Mouse (Mus musculus) thymus, adult 2 months (tissue): ENCODE data around the gene Ccl28. TPM values are rescaled to one million over a fixed set of nuclear protein-coding genes. Genes with fewer than 3 reads are reported as not detected.
"Not testable (repeated sequence)": the region's sequence is repeated elsewhere in the genome, so short reads cannot be mapped to it uniquely, and the experiment has no call there.

Experiments used
- DNase-seq: peaks from one replicate; pipeline ENCODE4 v3.0.0; 2021
- H3K27ac ChIP-seq: fragments of 200-500 bp; 2 replicates; pipeline ENCODE4 v1.5.1; 2012; ENCODE audit warnings: low read length, control low read depth; ENCODE audit not compliant: control insufficient read depth, insufficient read depth
- H3K27me3 ChIP-seq: fragments of 200-500 bp; 2 replicates; pipeline ENCODE4 v1.6.1; 2012; ENCODE audit warnings: mild to moderate bottlenecking, low read length, moderate library complexity, mixed read lengths; ENCODE audit not compliant: control insufficient read depth, insufficient read depth
- H3K36me3 ChIP-seq: fragments of 200-500 bp; 2 replicates; pipeline ENCODE4 v1.6.1; 2012; ENCODE audit warnings: mild to moderate bottlenecking, low read length, moderate library complexity; ENCODE audit not compliant: control insufficient read depth, insufficient read depth
- H3K4me1 ChIP-seq: fragments of 200-500 bp; replicated peaks from 2 replicates; pipeline ENCODE4 v1.6.1; 2012; ENCODE audit warnings: low read length; ENCODE audit not compliant: control insufficient read depth, insufficient read depth
- H3K4me3 ChIP-seq: fragments of 200-500 bp; 2 replicates; pipeline ENCODE4 v1.5.1; 2012; ENCODE audit warnings: mild to moderate bottlenecking, low read length, control low read depth, moderate library complexity; ENCODE audit not compliant: control insufficient read depth, insufficient read depth
- CTCF ChIP-seq: fragments of 200-500 bp; IDR thresholded peaks from 2 replicates; pipeline ENCODE4 v1.5.1; 2012; ENCODE audit warnings: mild to moderate bottlenecking, control low read depth, low read length, moderate library complexity, borderline replicate concordance; ENCODE audit not compliant: control insufficient read depth, poor library complexity, insufficient read depth; ENCODE audit errors: extremely low read depth
- POLR2A ChIP-seq: fragments of 200-500 bp; IDR thresholded peaks from 2 replicates; pipeline ENCODE4 v1.6.1; 2012; ENCODE audit warnings: mild to moderate bottlenecking, low read length, control low read depth, moderate library complexity; ENCODE audit not compliant: control insufficient read depth, poor library complexity, insufficient read depth; ENCODE audit errors: extremely low read depth
- WGBS: fragments of 180-500 bp; shearing (Covaris S2); methylation state at CpG from one replicate; pipeline ENCODE4 v1.1.7; 2018; 5-methylcytosine and 5-hydroxymethylcytosine counted together
- polyA plus RNA-seq: library from polyadenylated mRNA; depleted of rRNA; stranded (reverse); fragments of >200 nt; gene quantifications from 2 replicates; pipeline ENCODE4 v1.2.3, GENCODE M21; 2012

Ccl28 gene
- polyA plus RNA-seq, 1 experiment = 0.09 TPM

- WGBS = 38% methylated on average over 15 of the region's 15 CpGs
- H3K4me1 ChIP-seq = 0 out of 2 replicates have a peak, but pooled peaks cover 5% of the 10 kb centered on the region
These were observed 25.5 kb downstream of the Ccl28 start for GRCm38 (mm10) chr13:119648891-119649698.

DNA sequence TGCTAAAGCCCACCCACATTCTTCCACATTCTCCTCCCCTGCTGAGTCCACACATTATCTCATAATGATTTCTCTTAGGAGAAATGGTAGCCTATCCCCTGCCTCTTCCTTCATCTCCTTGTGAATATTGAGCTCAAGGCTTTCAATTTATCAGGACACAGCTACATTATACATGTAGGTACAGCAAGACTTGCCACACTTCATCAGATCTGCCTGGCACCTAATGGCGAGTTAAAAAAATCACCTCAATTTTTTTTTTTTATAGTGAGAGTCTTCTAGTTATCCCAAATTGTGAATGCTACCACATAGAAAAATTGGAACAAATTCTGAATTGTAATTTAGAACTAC lies 26.1 kb downstream of the Ccl28 start:
- no peak for DNase-seq
- Histone ChIP-seq H3K4me3 (no peak overlapping the region), H3K27me3 (no peaks in the 10 kb centered on the region), H3K36me3 (no peaks in the 10 kb centered on the region), H3K27ac (no peak overlapping the region), H3K4me1 (0 out of 2 replicates have a peak, but pooled peaks cover 5% of the 10 kb centered on the region)
- 86% methylated on average over 1 of the region's 1 CpGs for WGBS
- TF ChIP-seq CTCF = no peak
- no peak for TF ChIP-seq POLR2A

More at GRCm38 (mm10) chr13:119648891-119649698, 25.5 kb downstream of the Ccl28 start:
- no peaks in the 10 kb centered on the region for H3K36me3 ChIP-seq
- H3K27me3 ChIP-seq = no peaks in the 10 kb centered on the region
- no peak overlapping the region for H3K4me3 ChIP-seq
- DNase-seq = no peak
- no peak for TF ChIP-seq POLR2A
- no peak overlapping the region for H3K27ac ChIP-seq

- Histone ChIP-seq H3K36me3 (no peaks in the 10 kb centered on the region), H3K4me1 (no peaks in the 10 kb centered on the region), H3K27ac (no peak overlapping the region), H3K27me3 (no peaks in the 10 kb centered on the region), H3K4me3 (no peak overlapping the region)
- no peak for DNase-seq
- 95% methylated on average over 2 of the region's 2 CpGs for WGBS
- TF ChIP-seq CTCF (no peak), POLR2A (no peak)
These were observed 31.1 kb downstream of the Ccl28 start for GRCm38 (mm10) chr13:119654734-119655133.

DNA sequence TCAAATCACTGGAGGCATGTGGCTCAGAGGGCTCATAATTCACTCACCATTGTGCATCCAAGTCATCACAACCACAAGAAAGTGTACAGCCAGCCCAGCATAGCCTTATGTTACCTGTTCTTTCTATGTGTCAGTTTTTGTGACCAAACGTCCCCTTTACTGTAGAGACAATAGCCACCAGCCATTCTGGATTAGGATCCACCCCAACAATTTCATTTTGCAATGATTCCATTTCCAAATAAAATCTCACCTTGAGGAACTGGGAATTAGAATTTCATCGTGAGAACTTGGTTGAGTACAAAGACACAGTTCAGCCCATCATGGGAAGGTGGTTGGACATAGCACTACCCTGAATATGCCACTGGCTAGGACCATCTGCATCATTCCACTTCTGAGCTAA lies 32.6 kb downstream of the Ccl28 start:
- Histone ChIP-seq H3K27ac (no peak overlapping the region), H3K27me3 (no peaks in the 10 kb centered on the region), H3K36me3 (no peaks in the 10 kb centered on the region), H3K4me1 (no peaks in the 10 kb centered on the region), H3K4me3 (no peak overlapping the region)
- DNase-seq = no peak
- TF ChIP-seq POLR2A = no peak
- no peak for TF ChIP-seq CTCF
- WGBS = 94% methylated on average over 2 of the region's 2 CpGs

DNA sequence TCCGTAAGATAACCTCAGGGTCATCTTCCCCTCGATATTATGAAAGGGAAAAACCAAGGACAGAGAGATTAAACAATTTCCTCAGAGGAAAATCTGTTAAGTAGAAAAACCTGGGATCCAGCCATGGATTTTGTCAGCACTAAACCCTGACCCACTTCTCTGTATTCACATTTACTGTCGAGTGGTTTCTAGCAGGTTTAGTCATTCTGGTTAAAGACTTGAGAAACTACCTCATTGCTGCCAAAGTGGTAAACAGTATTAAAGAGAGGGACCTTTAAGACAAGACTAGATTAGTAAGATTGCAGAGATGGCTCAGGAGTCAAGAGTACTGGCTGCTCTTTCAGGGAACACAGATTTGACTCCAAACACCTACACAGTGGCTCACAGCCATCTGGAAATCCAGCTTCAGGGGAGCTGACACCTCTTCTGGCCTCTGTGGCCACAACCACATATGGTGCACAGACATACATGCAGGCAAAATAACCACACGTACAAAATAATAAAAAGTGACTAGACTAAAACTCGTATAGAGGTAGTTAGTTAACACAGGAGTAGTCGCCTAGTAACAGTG lies 33.3 kb downstream of the Ccl28 start:
- 68% methylated on average over 6 of the region's 6 CpGs for WGBS
- no peak for DNase-seq

GRCm38 (mm10) chr13:119661420-119661819 lies 37.8 kb downstream of the Ccl28 start:
- H3K27me3 ChIP-seq, H3K4me1 ChIP-seq, H3K27ac ChIP-seq, H3K36me3 ChIP-seq, DNase-seq, H3K4me3 ChIP-seq: not testable (repeated sequence)
- 83% methylated on average over 7 of the region's 9 CpGs for WGBS

More for the DNA sequence above, 33.3 kb downstream of the Ccl28 start:
- Histone ChIP-seq H3K4me3 (no peak overlapping the region), H3K4me1 (no peaks in the 10 kb centered on the region), H3K27ac (no peak overlapping the region), H3K36me3 (no peaks in the 10 kb centered on the region), H3K27me3 (no peaks in the 10 kb centered on the region)
- no peak for TF ChIP-seq CTCF
- no peak for TF ChIP-seq POLR2A

- Histone ChIP-seq H3K27me3 (no peaks in the 10 kb centered on the region), H3K4me3 (no peak overlapping the region), H3K36me3 (no peaks in the 10 kb centered on the region), H3K27ac (no peak overlapping the region), H3K4me1 (peaks cover 5% of the 10 kb centered on the region)
- WGBS = 94% methylated on average over 8 of the region's 8 CpGs
- no peak for DNase-seq
- TF ChIP-seq CTCF = no peak
- TF ChIP-seq POLR2A = no peak
These were observed 55.2 kb downstream of the Ccl28 start for GRCm38 (mm10) chr13:119678794-119679193.
